Mouse (Mus musculus): ENCODE results near the gene Gna15.

Gene Gna15

DNA sequence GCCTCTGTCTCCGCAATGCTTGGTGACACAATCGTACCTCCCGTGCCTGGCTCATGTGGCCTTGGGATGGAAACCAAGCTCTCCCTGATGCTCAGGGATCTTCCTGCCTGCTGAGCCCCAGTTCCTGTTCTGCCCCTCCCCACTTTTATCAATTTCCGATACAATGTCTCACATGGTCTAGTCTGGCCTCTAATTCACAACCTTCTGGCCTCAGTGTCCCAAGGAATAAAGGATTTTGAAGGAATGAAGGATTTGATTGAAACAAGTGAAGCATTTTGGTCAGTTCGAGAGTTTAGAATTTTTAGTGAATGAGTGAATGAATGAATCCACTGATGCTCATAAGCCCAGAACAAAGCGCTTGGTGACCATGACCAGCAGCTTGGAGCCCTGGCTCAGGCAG lies 883 bp downstream of the Gna15 start:
- DNase-seq = no peak

DNA sequence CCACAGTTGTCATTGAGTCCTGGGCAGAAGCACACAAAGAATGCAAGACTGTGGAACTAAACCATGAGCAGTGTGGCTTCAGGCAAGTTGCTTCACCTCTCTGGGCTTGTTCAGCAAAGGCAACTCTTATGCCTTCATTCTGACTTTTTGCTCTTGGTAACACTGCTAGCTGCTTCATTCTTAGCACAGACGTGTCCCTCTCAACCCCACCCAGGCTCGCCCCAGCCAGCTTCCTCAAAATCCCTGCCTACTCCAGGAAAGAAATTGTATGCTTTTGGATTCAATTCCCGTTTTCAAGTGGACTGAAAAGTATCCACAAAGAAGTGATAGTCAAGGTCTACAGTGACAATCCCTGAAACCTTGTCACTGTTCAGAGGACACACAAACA lies 4.1 kb downstream of the Gna15 start:
- DNase-seq = no peak

DNA sequence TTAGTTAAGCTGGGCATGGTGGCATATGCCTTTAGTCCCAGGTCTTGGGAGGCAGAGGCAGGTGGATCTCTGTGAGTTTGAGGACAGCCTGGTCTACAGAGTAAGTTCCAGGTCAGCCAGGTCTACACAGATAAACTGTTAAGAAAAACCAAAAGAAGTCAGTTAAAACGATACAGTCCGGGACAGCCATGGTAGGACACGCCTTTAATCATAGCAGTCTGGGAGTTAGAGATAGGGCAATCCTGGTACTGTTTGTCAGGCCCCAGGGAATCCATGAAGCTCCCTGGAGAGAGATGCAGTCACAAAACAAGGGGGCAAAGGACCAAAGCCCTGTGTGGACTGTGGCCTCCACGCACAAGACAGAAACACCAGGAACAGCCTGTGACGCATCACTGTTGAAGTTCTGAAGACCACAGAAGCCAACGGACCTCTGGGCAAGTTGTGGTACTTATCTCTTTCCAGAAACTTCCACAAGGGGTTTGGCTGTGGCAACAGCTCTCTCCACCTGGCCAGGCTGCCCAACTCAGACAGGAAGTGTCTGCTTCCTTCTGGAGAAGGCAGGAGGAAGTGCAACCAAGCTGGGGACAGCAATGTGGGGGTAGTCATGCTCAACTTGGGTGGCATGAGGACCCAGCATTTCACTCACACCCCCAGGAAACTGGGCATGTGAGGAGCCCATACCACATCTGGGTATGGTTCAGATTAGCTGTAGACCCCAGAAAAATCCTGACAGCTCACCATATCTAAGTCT lies 4.6 kb downstream of the Gna15 start:
- DNase-seq = no peak

DNA sequence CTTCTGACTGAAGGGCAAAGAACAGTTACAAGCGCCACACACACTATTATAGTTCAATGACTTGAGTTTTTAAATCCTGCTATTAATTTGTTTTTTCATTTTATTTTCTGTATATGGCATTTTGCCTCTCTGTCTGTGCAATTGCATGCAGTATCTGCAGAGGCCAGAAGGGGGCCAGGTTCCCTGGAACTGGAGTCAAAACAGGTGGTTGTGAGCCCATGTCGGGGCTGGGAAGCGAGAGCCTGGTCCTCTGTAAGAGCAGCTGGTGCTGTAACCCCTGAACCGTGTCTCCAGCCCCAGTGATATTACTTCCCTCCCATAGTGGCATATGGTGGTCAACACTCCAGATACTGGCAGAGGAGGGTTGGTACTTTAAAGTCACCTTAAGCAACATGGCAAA lies 5.5 kb downstream of the Gna15 start:
- DNase-seq = peak; percentile 68 to 81

DNA sequence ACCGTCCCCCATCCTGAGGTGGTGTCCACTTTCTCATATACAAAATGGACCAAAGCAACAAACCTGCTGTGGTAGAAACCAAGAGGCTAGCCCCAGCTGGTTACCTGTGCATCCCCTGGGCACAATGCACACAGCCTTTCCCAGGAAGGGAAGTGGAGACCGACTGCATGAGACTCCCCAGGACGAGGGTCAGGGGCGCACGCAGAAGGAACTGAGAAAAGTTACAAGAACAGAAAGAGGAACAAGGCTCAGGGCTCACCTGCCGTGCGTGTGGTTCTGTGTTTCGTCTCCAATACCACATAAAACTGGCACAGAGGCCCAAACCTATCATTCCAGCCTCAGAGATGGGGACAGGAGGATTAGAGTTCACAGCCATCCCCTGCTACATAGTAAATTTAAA lies 6.8 kb downstream of the Gna15 start:
- peak; percentile 59 to 62 for DNase-seq

DNA sequence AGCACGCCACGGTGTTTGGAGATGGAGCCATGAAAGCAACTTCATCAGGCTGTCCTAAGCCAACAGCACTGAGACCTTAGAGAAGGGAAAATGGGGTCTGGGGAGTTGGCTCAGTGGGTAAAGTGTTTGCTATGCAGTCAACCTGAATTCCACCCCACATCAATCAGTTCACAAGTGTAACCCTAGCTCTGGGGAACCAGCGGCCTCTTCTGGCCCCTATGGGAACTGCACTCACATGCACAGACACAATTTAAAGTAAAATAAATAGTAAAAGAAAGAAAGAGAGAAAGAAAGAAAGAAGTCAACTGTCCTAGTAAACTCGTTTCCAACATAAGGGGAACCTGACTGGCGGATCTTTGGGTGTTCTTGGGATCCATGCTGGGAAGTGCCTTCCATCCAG lies 10.2 kb downstream of the Gna15 start:
- no peak for DNase-seq

DNA sequence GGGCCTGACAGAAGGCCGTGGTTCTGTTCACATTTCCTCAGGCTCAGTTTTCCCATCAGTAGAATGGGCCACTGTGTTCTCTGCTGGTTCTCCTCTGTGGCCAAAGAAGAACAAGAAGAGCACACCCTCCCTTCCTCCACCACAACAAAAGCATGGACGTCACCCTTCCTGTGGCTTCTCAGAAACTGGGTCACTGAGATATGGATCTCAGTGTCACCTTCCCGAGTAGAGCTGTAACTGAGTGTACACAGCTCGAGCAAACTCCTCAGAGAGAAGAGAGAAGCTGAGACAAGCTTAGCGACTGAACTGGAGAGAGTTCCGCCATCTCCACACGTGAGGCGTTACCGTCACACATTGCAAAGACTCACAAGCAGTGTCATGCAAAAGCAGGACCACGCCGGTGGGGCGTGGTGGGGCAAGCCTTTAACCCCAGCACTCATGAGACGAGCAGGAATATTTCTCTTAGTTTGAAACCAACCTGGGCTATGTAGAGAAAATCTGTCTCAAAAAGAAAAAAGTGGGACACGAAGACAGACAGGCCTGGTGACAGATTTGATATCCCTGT lies 13.7 kb downstream of the Gna15 start:
- DNase-seq = no peak

DNA sequence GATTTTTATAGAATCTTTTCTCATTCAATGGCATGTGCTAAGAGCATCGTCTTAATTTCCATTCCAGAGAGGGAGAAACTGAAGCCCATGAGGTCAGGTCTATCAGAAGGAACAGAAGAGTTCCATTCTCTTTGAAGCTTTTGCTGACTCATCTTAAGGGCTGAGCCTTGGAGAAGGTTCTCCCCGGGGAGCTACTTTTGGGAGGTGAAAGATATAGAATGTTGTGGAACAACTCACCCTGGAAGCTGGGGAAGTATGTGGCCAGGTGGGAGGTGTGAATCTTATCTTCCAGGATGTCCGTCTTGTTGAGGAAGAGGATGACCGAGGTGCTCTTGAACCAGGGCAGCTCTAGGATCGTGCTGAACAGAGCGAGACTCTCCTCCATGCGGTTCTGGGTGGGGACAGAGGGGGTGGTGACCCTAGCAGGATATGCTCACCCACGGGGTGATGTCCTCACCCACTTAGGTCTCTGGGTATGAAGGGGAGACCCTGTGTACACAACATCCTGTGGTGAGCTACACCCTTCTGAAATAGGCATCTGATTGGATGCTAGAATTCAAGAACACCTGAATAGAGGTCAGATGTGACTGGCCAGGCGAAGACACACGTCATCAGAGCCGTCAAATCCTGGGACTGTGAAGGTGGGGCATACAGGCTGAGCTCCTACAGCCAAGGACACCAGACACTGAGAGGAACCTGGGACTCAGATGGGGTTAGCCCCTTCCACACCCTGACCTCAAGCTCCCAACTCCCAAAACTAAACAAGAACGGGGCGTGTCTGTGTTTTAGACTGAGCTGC lies 16.1 kb downstream of the Gna15 start:
- no peak for DNase-seq

DNA sequence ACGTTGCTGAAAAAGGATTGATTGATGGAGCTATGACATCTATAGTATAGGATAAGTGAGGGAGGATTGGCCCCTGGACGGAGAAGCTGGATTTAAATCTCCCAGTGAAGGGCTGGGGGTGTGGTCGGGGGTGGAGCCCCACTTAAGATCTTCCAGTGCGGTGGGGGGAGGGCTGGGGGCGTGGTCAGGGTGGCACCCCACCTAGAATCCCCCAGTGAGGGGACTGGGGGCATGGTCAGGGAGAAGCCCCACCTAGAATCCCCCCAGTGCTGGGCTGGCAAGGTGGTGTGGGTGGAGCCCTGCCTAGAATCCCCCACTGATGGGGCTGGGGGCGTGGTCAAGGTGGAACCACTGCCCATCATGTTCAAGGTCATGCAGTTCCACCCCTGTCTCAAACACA lies 16.9 kb downstream of the Gna15 start:
- no peak for DNase-seq

DNA sequence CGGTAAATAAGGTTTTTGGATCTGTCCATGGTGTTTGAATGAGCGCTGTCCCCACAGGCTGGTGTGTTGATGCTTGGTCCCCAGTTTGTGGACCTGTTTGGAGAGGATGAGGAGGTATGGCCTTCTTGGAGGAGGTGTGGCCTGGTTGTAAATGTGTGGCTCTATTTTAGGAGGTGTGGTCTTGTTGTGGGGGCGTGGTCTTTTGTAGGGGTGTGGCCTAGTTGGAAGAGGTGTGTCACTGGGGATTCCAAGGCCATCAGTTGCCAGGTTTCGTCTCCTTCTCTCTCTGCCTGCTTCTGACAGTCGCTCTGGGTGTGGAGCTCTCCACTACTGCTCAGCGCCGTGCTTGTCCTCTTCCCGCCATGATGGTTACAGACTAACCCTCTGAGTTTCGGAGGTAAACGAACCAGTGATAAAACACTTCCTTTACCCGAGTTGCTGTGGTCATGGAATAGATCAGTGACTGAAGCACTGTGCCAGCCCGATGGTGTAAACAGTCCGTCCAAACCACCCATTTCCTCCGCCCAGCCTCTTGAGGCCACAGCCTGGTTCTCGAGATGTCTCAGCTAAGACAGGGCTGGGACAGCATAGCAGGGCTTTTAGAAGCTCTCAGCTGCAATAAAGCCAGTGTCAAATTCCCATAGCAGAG lies 18.9 kb downstream of the Gna15 start:
- DNase-seq = no peak

DNA sequence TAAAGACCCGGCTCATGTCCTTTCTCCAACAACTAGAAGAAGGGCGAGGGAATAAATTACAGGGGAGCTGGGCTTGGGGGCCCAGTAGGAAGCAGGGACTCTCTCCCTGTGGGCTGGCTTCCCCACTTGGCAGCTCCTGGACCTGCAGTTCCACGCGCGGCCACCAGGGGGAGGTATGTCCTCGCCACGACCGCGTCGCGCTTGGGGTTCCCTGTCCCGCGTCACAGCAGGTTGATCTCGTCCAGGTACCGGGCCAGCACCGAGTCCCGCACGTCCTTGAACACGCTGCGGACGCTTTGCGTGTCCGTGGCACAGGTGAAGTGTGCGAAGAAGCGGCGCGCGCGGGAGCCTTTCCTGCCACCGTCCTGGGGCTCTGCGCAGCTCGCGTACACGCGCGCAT lies 21.4 kb downstream of the Gna15 start:
- DNase-seq = peak; percentile 78 to 95

DNA sequence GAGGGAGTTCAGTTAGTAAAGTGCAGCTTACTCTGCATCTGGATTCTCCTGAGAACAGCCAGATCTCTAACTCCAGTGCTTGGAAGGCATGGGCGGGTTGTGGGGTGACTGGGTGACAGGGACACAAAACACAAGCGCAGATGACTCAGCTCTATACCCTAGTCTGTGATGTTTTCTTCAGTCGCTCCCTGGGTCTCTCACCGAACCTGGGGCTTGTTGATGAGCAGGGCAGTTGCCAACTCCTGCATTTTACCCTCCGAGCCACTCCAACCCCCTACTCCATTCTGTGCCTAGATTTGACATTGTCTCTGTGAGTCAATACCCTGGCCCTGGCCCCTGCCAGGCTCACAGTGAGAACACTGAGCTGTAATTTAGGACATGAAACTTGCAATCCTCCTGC lies 22.2 kb downstream of the Gna15 start:
- no peak for DNase-seq

DNA sequence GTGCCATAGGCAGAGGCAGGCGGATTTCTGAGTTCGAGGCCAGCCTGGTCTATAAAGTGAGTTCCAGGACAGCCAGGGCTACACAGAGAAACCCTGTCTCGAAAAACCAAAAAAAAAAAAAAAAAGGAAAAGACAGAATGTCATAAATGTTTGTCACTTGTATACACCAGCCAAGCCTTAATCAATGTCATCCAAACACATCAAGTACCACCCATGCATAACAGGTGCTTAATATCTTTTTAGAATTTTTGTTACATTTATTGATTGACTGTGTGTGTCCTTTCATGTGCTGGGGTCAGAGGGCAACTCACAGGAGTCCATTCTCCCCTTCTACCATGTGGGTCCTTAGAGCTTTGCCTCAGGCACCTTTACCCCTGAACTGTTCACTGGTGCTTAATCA lies 24.0 kb downstream of the Gna15 start, which contains the start of gene S1pr4:
Gene S1pr4, minus strand, starts transcription at position 101 of the 400 bp plus-strand sequence.
- DNase-seq = no peak

DNA sequence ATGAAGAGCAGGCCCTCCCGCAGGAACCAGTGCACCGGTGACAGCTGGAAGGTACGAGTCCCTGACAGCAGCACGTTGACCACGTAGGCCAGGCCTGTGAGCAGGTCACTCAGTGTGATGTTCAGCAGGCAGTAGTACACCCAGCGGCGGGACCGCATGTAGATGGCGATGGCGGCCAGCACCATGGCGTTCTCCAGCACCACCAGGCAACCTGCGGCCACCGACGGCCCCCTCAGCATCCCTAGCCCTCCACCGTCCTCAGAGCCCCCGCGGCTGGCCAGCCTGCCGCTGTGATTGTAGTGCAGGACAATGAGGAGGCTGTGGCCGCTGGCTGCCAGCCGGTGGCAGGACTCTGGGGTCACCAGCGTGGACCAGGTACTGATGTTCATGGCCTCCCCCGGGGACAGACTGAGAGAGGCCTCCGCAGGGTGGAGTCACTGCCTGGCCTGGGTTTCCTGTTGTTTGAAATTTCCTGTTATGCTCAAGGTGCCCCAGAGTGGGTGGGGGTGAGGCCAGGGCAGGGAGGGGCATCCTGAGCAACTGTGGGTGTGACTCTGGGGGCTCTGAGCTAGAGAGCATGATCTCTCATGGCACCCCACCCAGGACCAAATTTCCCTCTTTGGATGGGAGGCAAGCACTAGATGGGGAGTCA lies 24.6 kb downstream of the Gna15 start:
- peak; percentile 80 to 83 for DNase-seq

DNA sequence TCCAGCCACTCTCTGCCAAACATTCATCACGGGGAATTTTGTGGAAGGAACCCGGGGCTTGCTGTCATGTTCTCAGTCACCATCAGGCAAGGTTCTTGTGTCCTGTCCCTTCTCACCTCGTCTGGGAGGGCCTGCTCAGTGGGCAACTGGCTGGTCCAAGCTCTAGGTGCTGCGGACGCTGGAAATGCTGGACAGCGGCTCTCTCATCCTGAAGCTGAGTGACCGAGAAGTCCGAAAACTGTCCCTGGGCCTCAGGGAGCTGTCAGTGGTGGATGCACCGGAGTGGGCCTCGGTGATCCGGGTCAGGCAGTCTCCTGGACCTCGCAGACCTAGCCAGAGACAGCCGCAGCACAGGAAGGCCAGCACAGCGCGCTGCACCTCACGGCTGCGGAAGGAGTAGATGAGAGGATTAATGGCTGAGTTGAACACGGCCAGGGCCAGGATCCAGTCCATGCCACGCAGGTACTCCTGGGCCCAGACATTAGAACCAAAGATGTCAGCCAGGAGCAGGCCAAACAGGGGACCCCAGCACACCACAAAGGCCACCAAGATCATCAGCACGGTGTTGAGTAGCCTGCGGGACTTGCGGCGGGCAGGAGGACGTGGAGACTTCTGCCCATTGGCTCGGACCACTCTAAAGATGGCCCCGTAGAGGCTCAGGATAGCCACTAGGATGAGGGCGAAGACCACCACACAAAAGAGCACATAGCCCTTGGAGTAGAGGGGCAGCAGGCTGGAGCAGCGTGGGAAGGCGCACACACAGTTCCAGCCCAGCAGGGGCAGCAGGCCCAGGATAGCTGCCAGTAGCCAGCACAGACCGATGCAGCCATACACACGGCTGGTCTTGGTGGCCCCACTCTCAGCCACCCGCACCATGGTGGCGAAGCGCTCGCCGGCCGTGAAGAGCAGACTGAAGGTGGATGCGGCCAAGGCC lies 25.4 kb downstream of the Gna15 start:
- DNase-seq = peak; percentile 14 to 44

DNA sequence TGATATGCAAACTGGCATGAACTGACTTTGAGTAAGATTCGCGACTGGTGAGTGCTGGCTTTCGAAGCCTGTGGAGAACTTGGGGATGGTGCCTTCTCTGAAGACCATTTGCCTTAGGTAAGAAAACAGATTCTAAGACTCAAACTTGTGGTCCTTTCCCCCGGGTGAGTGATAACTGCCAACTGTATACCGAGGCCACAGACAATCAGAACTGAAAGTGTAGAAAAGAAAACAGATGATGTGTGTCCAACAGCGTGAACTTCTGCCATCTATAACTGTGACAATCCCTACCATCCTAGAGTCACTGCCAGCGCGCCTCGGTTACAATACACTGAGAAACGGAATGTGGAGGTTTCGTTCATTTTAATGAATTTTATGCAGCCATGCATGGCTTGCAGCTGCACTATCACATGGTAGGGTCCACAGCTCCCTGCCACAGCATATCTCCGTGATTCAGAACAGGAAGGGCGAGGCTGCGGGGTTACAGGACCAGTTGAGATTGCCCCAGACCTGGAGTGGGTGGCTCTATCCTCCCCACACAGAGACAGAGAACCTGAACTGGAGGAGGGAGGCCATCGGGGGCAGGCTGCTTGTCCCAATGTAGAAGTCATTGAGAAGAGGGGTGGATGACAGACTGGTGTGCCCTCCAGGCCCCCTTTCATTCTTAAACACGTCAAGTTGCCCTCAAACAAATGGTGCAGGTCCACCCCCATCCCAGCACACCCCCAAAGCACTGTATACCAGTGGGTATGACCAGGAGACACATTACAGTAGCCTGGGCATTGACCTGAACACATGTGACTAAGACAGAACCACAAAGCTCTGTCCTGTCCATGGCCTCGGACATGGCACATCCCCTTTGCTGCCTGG lies 26.4 kb downstream of the Gna15 start:
- no peak for DNase-seq

DNA sequence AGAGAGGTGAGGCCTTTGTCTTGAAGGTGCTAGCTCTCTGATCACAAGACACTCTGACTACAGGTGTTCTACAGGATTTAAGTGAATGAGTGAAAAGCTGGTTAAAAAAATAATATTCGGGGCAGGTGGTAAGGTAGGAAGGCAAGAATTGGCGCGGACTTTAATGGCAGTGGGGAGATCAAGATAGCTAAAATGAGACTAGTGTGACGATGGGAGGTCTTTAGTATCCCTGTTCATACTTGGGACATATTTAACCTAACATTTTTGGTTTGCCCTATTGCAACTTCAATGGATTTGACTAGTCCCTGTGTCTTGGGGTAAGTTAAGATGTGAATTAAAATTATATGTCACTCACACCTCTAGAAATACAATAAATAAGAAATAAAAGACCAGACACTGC lies 27.1 kb downstream of the Gna15 start:
- DNase-seq = no peak

DNA sequence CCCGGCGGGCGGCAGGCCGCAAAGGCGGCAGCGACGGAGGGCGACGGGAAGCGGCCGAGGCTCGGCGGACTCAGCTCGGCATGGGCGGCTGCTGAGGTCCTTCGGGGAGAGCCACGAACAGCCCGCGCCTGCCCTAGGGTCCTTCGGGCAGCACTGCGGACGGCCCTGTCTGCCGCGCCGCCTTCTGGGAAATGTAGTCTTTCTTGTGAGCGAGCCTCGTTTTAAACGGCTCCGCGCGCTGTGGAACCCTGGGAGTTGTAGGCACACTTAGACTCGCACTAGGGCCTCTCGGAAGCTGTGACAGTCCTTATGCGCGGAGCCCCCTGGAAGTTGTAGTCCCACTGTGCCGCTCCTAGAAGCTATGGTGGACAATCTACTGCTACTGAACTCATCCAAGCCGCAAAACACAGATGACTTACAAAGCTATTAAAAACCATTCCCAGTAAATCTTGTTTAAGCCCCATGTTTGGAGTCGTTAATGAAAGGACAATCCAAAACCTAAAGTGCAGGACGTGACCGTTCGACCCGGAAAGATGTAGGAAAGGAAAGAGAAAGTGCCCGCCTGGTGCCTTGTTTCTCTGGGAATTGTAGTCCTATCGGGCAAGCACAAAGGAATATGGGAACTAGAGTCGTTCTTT lies 27.6 kb downstream of the Gna15 start, which contains the start of gene Ncln:
Gene Ncln, minus strand, starts transcription at position 129 of the 638 bp plus-strand sequence.
- DNase-seq = peak; percentile 96 to 98

DNA sequence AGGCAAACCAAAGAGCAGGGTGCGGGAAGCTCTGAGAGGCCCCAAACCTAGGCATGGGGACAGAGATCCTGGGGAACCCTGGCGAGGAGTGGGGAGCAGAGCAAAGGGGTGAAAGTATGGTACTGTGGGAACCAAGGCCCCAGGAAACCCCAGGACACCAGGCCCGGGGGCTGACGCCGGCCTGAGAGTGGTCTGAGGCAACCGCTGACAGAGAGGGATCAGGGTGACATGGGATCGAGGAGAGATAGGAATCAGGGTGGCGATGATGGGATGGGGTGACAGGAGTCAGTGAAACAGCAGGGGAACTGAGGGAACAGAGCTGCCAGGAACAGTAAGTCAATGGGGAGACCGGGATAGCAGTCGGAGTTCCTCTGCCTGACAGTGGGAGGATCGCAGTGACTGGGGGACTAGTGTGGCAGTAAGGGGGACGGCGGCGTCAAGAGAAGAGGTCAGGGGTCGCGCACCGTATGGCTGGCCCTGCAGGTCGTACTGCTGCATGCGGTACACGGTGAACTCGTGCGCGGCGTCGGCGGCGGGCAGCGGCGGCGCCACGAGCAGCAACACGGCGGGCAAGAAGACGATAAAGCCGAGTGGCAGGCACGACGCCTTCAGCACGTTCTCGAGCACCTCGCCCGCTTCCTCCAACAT lies 28.3 kb downstream of the Gna15 start:
- no peak for DNase-seq

DNA sequence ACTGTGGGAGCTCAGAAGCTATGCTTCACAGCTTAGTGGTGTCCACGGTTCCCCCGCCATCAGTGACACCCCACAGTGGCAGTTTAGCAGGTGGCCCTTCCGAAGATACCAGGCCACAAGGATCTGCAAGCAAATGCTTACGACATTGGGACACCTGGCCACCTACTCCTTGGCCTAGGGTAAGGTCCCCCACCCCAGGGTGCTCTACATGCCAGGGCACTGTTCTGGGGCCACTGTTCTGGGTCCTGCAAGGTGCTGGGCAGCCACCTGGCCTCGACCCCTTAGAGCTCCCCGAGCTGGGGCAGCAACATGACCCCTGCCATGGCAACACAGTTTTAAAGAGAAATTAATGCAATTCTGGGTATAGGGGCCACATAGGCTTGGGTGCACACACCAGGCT lies 28.9 kb downstream of the Gna15 start:
- DNase-seq = no peak

Data from spleen, adult 18-20 months (tissue).